Mouse (Mus musculus): Measurements from ENCODE around the gene Gm20388.

- TF ChIP-seq POLR2A (IDR thresholded peaks at IDR 0.05; ENCODE audit: extremely low read depth, insufficient read depth, low read length) (no peak), CTCF (IDR thresholded peaks at IDR 0.05; ENCODE audit: extremely low read depth, insufficient read depth, low read length) (no peak)
These were observed 2758.7 kb downstream of the Gm20388 start for GRCm38 (mm10) chr8:122669370-122669769.

Data from cortical plate, adult 2 months (tissue).